Mouse (Mus musculus) cerebellum, adult 2 months (tissue): ENCODE measurements around the gene Hoxd1.

Source experiments
- CTCF ChIP-seq: fragments of 200-500 bp; IDR thresholded peaks from 2 replicates; pipeline ENCODE4 v1.5.1; 2011; ENCODE audit warnings: low read depth, mild to moderate bottlenecking, control low read depth, low read length, moderate library complexity, borderline replicate concordance; ENCODE audit not compliant: insufficient read depth
- POLR2A ChIP-seq: fragments of 200-500 bp; IDR thresholded peaks from 2 replicates; pipeline ENCODE4 v1.6.1; 2011; ENCODE audit warnings: low read length, control low read depth, borderline replicate concordance; ENCODE audit not compliant: insufficient read depth

- TF ChIP-seq POLR2A, result no peak
- TF ChIP-seq CTCF, result no peak
These were observed 9.6 kb upstream of the Hoxd1 start for GRCm38 (mm10) chr2:74753175-74753523.
